Mouse (Mus musculus): ENCODE results near the gene Trim37. TPM values are rescaled to one million over a fixed set of nuclear protein-coding genes. Genes with fewer than 3 reads are reported as not detected.

The Trim37 gene
- 3.8 and 4.2 TPM in 2 replicates for polyA plus RNA-seq (2012; rRNA removed)

DNA sequence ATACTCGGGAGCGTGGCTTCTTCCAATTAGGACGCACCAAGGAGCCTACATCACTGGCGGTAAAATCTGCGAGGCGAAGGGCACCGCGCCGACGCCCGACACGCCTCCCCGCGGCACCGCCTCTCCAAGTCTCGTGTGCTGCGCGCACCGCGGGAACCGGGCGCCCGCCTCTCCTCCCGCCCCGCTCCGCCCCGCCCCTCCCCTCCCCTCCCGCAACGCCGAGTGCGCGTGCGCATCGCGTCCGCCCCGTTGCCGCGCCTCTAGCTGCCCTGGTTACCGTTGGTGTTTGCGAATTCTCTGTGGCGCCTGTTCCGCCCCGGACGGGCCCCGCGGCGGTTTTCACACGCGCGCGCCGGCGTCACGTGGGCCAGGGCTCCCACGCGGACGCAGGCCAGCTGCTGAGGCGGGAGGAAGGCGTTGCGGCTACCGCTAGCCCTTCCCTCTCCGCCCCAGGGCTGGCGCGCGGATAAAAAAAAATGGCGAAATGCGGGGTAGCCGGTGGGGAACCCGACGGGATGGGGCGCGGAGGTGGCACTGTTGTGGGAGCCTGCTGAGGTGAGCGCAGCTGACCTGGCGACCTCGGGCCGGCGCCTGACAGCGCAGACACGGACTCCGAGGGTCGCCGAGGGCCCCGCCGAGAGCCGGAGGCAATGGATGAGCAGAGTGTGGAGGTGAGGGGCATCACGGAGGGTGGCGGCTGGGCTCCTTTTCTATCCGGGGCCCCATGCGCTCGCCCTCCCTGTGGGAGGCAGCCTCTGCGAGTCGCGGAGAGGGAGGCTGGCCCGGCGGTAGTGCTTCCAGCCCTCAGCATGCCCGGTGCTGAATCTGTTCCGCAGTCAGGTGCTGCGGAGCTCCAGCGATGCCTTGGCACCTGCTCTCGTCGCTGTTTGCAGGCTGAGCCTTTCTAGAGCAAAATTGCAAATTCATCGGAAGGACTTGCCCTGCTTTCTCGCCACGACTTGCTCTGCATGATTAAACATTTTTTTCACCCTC lies at the start of gene Trim37:
Gene Trim37 (plus strand): TSS at position 254 of the 993 bp plus-strand sequence.

DNA sequence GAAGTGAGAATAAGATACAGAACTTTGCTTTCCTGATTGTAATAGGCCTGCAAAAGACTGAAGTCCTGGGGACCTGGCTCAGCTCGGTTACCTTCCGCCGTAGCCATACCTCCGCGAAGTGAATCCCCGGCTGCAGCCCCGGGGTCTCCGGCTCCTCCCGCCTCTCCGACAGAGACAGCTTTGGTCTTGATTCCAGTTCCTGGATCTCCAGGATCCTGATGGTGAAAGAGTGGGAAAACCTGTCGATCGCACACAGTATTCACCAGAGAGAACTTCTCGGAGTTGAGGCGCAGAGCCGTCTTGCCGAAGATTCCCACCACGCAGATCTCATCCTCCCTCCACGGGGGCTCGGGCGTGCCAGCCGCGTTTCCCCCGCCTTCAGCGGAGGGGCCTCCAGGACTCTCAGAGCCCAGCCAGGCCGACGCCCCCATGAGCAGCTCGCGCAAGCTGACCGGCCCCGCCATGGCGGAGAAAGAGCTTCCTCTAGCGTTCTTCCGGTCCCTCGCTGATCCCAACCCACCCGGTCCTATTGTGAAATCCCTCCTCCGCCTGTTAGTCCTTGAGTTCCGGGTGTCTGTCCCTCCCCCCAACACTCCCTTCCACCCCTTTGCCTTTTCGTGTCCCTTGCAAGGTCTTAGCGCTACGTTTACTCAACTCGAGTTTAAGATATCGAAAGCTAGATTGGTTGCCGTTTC lies 40.4 kb upstream of the Trim37 start, which contains the start of gene Smg8:
Gene Smg8 (minus strand): TSS at position 485 of the 695 bp plus-strand sequence.

DNA sequence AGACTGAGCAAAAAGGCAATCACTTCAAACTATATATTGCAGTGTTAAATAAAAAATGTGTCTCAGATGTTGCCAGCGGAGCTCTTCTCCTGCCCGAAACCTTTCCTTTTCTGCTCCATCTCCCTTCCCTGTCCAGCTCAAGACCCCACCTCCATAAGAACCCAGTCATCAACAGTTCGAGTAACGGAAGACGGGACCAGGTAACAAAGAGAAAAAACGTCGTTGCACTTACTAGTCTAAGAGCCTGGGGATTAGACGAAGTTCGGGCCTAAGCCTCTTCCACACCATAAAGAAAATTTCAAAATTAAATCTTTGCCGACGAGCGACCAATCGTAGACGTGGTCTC lies 18.5 kb upstream of the Trim37 start, which contains the start of gene Prr11:
Gene Prr11 (minus strand): TSS at position 300 of the 346 bp plus-strand sequence.

GRCm38 (mm10) chr11:87108755-87109518 lies 17.9 kb upstream of the Trim37 start, which contains the start of gene Ska2:
Gene Ska2, plus strand, starts transcription at chr11:87109234.

Other genes starting within 250 kb of the Trim37 start
- 15.3 and 18.0 TPM in 2 replicates for gene Ypel2, start 133.4 kb upstream of the Trim37 start, polyA plus RNA-seq (2012; rRNA removed)
- 6.1 and 9.2 TPM in 2 replicates for gene Gdpd1, start 53.0 kb upstream of the Trim37 start, polyA plus RNA-seq (2012; rRNA removed)
- gene Smg8, start 40.3 kb upstream of the Trim37 start, polyA plus RNA-seq (2012; rRNA removed) = 6.3 and 8.3 TPM in 2 replicates
- 0.85 and 1.1 TPM in 2 replicates for gene Prr11, start 18.4 kb upstream of the Trim37 start, polyA plus RNA-seq (2012; rRNA removed)
- 3.7 and 5.8 TPM in 2 replicates for gene Ska2, start 17.8 kb upstream of the Trim37 start, polyA plus RNA-seq (2012; rRNA removed)
- 4.7 and 5.5 TPM in 2 replicates for gene Ppm1e, start 231.9 kb downstream of the Trim37 start, polyA plus RNA-seq (2012; rRNA removed)